Mouse (Mus musculus): ENCODE data around the gene Spata48.
A peak's percentile ranks its signal among the peaks of the same experiment; 100 is the strongest.

Gene Spata48

DNA sequence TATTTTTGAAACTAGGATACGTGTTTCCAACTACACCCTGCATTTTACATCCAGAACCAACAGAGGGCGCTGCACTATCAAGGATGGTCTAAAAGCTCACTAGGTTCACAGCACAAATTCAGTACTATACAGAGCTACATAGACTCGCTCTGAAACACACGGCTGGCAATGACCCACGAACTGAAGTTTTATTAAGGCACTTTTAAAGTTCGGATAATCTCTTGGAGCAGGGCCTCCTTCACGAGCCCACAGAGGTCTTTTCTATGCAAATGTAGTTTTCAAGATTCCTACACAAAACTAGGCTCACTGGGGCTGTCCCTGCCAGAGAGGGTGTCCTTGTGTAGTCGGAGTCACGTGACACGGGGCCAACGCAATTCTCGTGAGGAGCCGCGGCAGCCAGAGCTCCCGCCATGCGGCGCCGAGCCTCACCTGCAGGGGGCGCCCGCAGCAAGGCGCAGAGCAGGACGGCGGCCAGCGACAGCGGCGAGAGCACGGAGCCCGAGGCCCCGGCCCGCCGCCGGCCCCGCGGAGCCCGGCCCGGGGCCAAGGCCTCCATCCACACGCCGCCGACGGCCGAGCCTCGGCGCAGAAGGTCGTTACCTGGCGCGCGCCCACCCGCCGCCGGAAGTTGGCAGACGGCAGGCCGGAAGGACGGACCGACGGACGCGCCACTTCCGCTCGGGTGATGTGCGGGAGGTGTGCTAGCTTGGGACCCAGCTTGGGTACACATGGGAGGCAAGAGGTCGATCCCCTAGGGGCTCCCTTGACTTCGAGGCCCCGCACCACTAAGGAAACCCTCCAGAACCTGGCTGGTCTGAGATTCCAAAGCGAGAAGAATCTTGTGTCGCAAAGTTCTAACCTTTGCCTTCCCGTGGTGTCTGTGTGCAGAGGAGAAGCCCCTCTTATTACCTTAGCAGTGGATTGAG lies at the start of gene Spata48, which contains the start of gene Zpbp:
TSS of gene Spata48 (plus strand) at position 460 of the 926 bp plus-strand sequence.
TSS of gene Zpbp (minus strand) at position 774 of the 926 bp plus-strand sequence.
- peak; percentile 30 for DNase-seq (ENCODE audit: low read depth)

- DNase-seq (ENCODE audit: low read depth) = no peak
These were observed 47.7 kb upstream of the Spata48 start for GRCm38 (mm10) chr11:11414188-11414587.

GRCm38 (mm10) chr11:11417356-11417755 lies 44.5 kb upstream of the Spata48 start:
- DNase-seq (ENCODE audit: low read depth) = no peak

- DNase-seq (ENCODE audit: low read depth) = no peak
These were observed 6.9 kb upstream of the Spata48 start for GRCm38 (mm10) chr11:11455037-11455436.

- DNase-seq (ENCODE audit: low read depth) = no peak
These were observed 632 bp downstream of the Spata48 start for GRCm38 (mm10) chr11:11462561-11462890.

DNA sequence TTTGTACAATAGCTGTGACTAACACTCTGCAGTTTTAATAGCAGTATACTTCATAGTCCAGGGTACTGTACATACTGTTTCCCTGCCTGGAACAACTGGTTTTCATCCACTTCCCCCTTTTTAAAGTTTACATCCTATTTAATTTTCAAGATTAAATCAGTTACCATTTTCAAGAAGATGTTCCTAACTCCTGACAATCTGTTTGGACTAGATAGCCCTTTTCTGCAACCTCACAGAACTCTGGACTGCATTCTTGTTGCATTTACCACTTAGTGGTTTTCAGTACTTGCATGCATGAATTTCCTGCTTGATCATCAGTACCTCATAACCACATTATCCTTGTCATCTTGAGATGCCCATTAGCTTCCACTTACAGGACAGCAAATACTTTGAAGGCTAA lies 7.0 kb downstream of the Spata48 start:
- no peak for DNase-seq (ENCODE audit: low read depth)

DNA sequence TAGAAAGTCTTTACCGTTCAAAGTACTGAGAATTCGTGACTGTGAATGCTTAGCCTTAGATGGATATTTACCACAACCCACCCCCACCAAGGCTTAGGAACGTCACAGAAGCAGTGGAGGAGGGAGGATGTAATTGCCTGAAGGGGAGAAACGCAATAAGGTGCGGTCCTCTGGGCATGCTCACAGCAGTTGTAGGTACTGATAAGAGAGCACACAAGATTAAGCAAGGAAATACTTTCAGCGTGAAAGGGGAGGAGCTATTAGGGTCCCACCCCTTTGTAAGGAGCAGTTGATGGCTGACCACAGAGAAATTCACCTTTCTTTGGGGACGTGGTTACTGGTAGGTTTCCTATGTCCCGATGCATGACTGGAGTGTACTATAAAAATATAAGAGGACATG lies 22.5 kb downstream of the Spata48 start:
- DNase-seq (ENCODE audit: low read depth) = no peak

DNA sequence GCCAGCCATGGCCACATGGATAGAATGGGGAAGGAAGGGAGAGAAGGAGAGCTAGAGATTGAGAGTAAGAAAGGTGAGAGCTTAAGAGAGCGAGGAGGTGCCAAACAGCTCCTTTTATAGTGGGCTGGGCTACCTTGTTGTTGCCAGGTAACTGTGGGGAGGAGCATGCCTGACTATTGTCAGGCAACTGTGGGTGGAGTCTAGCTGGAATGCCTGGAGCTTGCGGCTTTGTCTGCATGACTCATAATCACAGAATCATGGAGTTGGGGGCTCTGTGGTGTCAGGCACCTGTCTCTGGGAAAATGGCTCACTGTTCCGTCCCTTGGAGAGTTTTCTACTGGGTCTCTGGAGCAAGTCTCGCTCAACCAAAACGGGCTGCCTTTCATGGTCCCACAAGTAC lies 30.1 kb downstream of the Spata48 start:
- no peak for DNase-seq (ENCODE audit: low read depth)

GRCm38 (mm10) chr11:11495697-11496096 lies 33.8 kb downstream of the Spata48 start:
- no peak for DNase-seq (ENCODE audit: low read depth)

DNA sequence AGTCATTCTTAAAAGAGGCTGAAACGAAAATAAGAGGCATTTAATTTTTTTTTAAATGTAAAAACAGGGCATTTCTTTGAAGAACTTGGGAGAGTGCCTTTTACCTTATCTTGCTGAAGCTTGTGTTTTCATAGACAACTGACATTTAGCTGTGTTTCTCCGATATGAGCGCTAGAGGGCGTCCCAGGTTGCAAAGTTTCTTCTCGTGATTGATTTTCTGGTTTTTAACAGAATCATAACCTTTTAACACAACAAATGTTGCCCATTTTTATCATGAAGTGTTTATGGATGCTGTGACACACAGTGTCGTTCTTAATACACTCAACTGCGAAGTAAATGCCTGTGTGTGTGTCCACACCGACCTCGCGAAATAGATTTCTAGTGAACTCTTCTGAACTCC lies 38.0 kb downstream of the Spata48 start:
- DNase-seq (ENCODE audit: low read depth) = no peak

DNA sequence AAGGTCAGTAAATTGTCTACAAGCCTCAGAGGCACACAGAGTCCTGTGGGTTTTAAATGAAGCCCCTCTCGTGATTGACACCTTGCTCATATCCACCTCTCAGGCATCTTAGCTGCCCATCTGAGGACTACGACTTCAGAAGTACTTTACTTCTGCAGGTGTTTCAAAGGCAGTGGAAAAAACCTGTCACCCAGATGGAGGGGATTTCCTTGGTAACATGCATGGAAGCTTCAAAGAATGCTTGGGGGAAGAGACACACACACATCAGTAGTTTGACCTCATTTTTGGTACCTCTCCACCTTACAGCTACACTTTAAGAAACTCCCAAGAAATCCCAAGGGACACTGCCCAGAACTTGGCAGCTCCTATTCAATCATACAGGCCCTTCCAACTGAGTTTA lies 44.3 kb downstream of the Spata48 start:
- no peak for DNase-seq (ENCODE audit: low read depth)

GRCm38 (mm10) chr11:11509413-11509812 lies 47.5 kb downstream of the Spata48 start:
- no peak for DNase-seq (ENCODE audit: low read depth)

DNA sequence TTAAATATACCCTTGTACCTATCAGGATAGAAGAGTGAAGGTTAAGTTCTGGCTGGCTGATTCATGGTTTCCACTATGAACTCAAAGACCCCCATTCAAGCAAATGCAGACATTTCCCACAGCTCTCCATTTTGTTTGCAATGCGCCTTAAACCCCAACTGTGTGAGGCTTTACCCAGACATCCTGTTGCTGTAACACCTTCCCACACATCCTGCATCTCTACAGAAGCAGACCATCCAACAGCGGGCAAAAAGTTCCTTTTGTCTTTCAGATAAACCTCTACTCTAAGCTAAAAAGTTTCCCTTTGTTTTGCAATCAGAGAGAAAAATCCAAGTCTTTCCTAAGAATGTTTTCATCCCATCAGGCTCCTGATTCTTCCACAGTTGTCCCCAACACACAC lies 50.2 kb downstream of the Spata48 start:
- DNase-seq (ENCODE audit: low read depth) = no peak

DNA sequence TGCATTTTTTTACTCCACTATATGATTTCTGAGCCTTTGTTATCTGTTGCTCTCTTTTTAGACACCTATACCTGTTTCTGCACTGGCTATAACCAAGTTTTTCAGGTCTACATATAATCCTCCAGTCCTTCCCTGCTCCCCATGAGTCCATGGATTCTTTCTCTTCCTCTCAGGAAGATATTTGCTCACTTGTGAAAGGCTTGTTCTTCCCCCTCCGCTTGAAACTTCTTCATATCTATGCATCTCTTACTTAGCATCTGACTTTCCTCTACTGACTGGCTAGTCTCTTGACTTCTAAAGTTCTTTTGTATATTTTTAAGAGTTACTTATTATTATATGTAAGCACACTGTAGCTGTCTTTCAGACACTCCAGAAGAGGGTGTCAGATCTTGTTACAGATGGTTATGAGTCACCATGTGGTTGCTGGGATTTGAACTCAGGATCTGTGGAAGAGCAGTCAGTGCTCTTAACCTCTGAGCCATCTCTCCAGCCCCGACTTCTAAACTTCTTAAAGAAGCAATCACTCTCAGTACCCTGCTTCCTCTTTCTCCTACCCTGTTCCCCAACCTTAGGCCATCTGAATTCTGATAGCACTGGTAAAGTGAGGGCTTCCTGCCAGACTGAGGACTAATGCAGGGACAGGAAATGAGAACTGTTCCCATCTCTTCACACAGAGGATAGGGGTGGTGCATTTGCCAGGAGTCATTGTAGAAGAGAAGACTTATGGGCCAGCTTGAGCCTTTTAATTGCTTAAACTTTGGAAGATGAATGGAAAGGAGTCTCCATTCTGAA lies 51.3 kb downstream of the Spata48 start:
- no peak for DNase-seq (ENCODE audit: low read depth)

DNA sequence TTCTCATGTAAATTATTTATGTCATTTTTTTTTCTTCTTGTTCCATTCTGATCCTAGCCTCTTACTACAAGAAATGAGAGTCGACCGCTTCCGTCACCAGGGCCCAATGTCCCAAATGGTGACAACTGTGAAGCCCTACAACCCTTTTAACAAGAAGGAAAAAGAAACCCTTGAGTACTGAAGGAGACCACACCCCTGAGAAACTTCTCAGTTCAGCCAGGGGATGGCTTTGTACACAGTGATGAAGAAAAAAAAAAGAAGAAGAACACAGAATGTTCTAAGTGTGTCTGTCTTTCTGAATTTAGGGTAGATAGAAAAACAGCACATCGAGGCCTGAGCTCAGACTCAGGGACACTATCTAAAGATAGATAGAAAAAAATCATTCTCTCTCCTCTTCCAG lies 53.0 kb downstream of the Spata48 start:
- DNase-seq (ENCODE audit: low read depth) = no peak

- no peak for DNase-seq (ENCODE audit: low read depth)
These were observed 56.0 kb downstream of the Spata48 start for GRCm38 (mm10) chr11:11517781-11518435.

DNA sequence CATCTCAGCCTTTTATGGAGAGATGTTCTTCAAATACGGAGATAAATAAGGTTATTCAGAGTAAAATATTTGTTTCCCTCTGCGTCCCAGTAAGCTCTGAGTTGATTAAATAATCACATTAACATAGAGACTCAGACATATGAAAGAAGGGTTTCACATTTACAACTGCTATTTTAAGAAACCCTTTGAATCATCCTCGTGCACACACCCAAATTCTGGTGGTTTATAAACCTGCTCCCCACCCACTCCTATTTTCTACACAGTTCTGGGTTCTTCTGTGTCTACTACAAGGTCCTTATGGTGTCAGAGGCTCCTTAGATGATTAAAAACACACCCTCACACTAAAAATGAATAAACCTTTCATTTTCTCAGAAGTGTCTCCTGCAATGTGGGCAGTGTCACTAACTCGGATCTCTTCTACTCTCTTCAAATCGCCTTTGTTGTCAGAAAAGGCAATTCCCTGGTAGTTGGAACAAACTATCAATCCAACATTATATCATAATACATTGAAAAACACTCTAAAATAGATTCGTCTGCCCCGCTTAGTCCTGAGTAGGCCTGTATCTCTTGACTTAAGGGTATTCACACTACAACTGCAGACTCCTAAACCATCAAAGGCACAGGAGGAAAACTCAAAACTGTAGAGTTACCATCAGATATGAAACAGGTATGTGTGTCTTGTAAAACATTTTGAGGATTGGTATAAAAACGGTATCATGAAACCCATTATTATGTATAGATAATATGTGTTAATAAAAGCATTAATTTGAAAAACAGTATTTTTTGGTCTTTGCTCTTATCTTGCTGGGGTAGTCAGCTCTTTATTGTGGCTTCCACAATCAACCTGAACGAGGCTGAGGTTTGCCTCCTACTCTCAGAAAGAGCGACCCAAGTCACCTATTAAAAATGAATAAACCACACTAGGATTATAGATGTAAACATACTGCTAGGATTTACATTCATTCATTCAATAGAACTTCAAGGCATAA lies 57.7 kb downstream of the Spata48 start:
- no peak for DNase-seq (ENCODE audit: low read depth)

DNA sequence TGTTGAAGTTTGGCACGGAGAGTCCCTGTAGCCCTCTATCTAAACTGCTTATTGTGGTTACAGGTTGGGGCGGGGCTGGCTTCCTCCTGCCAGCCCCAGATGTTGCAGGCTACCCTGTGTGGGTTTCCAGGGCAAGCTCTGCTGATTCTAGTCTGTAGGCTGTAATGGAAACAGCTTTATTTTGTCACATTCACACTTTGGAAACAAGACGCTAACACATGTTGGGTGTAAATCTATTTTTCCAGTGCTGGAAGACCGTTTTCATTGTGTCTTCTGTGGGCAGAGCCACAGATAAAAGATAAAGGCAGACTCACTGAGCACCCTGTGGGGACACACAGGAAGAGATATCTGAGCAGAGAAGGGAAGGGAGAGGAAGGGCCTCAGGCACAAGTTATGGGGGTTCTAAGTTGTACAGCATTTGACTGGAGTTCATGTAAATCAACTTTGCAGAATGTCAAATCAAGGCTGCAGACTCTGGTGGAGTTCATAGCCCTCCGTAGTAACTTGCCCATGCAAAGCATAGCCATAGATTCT lies 60.1 kb downstream of the Spata48 start:
- no peak for DNase-seq (ENCODE audit: low read depth)

DNA sequence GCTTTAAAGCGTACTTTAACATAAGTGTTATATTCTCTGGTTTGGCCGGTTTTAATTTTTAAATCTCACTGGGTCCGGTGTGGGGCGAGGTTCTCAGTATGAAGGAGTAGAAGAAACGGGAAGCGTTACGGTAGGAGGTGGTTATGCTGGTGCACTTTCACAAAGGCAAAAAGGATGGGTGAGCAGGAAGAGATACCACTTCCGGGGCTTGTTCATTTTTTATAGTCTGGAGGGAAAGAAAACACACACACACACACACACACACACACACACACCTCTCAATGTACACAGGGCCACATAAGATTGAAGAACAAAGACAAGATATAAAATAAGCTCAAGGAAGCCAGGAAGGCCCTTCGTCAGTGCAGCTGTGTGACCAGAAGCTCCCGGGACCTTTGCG lies 66.9 kb downstream of the Spata48 start:
- no peak for DNase-seq (ENCODE audit: low read depth)

GRCm38 (mm10) chr11:11529165-11529564 lies 67.3 kb downstream of the Spata48 start:
- DNase-seq (ENCODE audit: low read depth) = no peak

DNA sequence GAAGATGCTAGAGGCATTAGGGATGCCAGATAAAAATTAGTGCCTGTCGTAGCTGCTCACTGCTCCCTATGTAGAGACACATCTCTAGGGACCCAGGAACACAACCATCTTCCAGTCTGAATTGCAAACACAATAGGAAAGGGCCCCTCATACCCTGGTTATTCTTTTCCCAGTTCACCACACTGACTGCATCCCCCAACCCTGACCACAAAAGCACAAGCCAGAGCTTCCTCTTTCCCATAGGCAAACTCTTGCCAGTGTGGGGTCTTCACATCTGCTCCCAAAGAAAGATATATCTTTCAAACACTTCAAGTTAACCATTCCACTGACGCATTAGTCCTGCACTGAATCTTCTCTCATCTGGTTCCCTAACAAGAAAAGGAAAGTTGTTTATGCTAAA lies 68.2 kb downstream of the Spata48 start:
- DNase-seq (ENCODE audit: low read depth) = no peak
